Mouse (Mus musculus) inflammation-experienced regulatory T-cells (primary cell): ENCODE data around the gene Gng10. TPM values are rescaled to one million over a fixed set of nuclear protein-coding genes. Genes with fewer than 3 reads are reported as not detected.

ENCODE experiments used
- polyA plus RNA-seq, 2 experiments: library from polyadenylated mRNA; unstranded; fragments of 100-300 nt; shearing (Covaris generic); gene quantifications; one replicate each; pipeline ENCODE4 v1.2.1; 2017

Gng10 gene
- 100 to 1,000 TPM; 102 to 124 TPM for polyA plus RNA-seq

DNA sequence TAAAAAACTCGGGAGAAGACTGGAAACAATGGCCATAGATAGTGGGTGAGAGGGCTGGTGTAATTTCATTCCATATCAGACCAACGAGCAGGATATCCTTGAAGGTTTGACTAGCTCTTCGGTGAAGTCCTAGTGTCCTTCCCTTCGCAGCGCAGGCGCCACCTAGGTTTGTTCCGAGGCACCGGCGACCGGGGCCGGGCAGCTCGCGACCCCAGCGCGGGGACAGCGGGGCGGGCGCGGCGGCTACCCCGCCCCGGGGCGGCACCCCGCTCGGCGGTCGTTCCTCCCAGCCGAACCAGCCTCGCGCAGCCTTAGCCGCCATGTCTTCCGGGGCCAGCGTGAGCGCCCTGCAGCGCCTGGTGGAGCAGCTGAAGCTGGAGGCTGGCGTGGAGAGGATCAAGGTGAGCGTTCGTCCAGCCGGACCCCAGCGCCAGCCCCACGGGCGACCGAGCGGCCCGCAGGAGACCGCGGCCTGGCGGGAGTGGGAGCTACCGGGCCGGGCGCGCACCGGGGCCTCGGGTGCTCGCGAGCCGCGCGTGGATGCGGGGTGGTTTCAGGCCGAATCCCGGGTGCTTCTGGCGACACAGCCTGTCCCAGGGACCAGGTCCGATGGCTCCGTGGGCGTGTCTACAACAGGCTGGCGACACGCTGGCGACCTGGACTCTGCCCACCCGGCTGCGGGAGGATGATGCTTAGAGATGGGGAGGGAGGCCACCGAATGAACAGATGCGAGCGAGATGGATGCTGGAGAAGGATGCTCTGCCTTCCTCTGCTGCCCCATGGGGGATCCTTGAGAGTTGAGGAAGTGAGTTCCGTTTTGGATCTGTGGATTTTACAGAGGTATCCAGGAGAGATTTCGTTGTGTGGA lies at the start of gene Gng10:
Gene Gng10, plus strand, starts transcription at position 171 of the 868 bp plus-strand sequence.

DNA sequence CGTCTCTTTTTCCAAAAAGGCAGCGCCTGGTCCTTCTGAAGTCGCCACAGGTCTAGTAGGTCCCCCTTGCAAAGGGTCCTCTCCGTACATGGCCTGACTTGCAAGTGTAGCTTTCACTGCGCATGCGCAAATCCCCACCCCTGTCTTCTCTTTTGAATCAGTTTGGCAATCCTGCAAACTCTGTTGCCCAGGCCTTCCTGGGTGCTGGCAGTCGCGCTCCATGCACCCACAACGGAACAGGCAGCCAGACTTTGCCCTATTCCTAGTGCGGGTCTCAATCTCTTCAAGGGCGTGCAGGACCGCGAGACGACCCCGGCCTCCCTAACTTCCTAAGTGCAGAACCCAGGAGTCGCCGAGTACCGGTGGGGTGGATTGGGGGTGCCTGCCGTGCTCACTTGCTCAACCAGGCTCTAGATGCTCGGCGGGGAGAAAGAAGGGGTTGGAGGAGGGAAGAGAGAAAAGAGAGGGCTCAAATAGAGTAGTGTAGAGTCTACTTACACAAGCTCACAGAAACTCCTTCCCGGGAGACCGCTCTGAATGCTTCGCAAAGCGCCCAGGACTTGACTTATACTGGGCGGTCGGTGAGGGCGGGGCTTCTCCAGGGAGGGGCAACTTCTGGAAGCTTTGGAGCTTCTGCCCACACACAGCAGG lies 48.2 kb upstream of the Gng10 start, which contains the start of gene Ptgr1:
Gene Ptgr1, minus strand, starts transcription at position 580 of the 651 bp plus-strand sequence.

DNA sequence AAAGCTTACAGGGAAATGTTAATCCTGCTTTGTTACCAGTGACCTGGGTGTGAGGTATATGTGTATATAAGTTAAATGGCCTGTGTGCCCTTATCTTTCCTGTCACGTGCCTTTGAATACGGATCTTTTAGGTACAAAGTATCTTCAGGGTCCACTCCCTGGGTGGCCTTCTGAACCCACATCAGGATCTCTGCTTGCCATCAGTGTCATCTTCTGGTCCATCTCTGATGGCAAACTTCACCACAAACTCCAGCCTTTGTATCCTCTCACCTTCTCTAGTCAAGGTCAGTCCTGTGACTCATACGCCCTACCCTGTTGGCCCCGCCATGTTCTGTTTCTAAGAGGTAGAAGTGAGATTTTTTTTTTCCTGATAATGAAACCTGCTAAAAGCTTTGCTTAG lies 40.1 kb upstream of the Gng10 start, which contains the start of gene Dnajc25:
Gene Dnajc25, plus strand, starts transcription at position 301 of the 400 bp plus-strand sequence.

DNA sequence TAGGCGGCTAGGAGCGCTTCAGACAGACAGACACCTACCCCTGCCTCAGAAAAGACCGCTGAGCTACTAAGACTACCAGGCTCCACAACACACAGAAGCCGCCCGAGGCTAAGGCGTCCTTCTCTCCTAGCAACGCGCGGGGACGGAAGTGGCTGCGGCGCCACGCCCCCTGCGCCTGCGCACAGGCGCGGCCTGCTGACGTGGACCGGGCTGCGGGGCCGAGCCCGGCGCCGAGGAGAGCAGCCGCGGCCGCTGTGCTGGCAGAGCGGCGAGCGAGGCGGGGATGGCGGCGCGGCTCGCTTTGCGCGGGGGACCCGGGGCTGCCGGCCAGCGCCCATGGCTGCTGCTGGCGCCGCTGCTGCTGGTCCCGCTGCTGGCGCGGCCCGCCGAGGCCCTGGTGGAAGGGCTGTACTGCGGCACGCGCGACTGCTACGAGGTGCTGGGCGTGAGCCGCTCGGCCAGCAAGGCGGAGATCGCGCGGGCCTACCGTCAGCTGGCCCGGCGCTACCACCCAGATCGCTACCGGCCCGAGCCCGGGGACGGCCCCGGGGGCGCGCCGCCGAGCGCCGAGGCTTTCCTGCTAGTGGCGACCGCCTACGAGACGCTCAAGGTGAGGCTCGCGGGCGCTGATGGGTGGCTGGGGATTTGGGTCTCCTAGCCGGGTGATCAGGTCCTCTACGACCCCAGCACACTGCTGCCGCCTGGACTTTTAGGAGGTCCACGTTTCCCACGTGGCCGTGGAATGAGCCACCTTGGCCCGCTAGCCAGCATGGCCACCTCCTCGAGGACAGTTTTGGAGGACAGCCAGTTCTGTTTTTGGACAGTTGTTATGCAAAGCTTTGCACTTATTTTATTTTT lies 31.7 kb upstream of the Gng10 start, which contains the start of gene Gm20503:
Gene Gm20503, plus strand, starts transcription at position 263 of the 858 bp plus-strand sequence.

Other genes starting within 250 kb of the Gng10 start
- gene Olfr267, start 247.4 kb upstream of the Gng10 start, polyA plus RNA-seq: not detected
- 10 to 100 TPM; 45.0 to 61.3 TPM for gene Ecpas, start 122.3 kb upstream of the Gng10 start, polyA plus RNA-seq
- gene Zkscan16, start 91.5 kb upstream of the Gng10 start, polyA plus RNA-seq: not detected
- under 1 TPM in 1 of 2 experiments, not detected in 1; 0.13 TPM for gene Ptgr1, start 48.0 kb upstream of the Gng10 start, polyA plus RNA-seq
- 1 to 10 TPM; 7.3 TPM for gene Dnajc25, start 40.0 kb upstream of the Gng10 start, polyA plus RNA-seq
- 1 to 10 TPM; 5.6 to 6.1 TPM for gene Gm20503, start 31.9 kb upstream of the Gng10 start, polyA plus RNA-seq
- gene AI481877, start 103.9 kb downstream of the Gng10 start, polyA plus RNA-seq: under 1 TPM in 1 of 2 experiments, not detected in 1; 0.04 TPM
- gene Ugcg, start 154.2 kb downstream of the Gng10 start, polyA plus RNA-seq: 100 to 1,000 TPM in 1 of 2 experiments, 10 to 100 TPM in 1; 79.0 to 106 TPM